Comparison of ENCODE assay signal across 8 mouse cellular contexts in genomic region chr5:118513629-118514526, GRCm38 (mm10). TPM values are rescaled to one million over a fixed set of nuclear protein-coding genes. Genes with fewer than 3 reads are reported as not detected.
A peak's percentile ranks its signal among the peaks of the same experiment; 100 is the strongest.
DNase-seq lines count a peak whose midpoint lies in the region; ATAC-seq and TF ChIP-seq lines count a peak whose summit lies in the region.

No protein-coding gene starts in this region.

- H3K4me1 ChIP-seq in hindbrain, embryonic 14.5 days (replicated peaks; ENCODE audit: control insufficient read depth, insufficient read depth, low read length), result peaks cover 30% of the 10 kb centered on the region
- H3K4me1 ChIP-seq in lung, postnatal 0 days (ENCODE audit: insufficient read depth, low read depth, low read length), result peaks cover 11% of the 10 kb centered on the region

- no peak; the same call in none of the 2 replicates for TF ChIP-seq EP300 in lung, postnatal 0 days (IDR thresholded peaks at IDR 0.05)

- H3K9ac ChIP-seq in hindbrain, embryonic 14.5 days, result peak overlapping the region; percentile 33; the same call in 1 of the 2 replicates
- H3K9ac ChIP-seq in lung, postnatal 0 days (replicated peaks; ENCODE audit: low read depth), result peak overlapping the region; percentile 16; the same call in 1 of the 2 replicates

- 5% methylated on average over 43 of the region's 43 CpGs for WGBS in hindbrain, embryonic 14.5 days
- WGBS in lung, postnatal 0 days, result 3% methylated on average over 43 of the region's 43 CpGs

- peak; percentile 57 for DNase-seq in ZHBTc4 (ENCODE audit: low read depth, low spot score)
- peak; percentile 36 to 50 for DNase-seq in cerebellum, postnatal 25 days
- peak; percentile 92 for DNase-seq in gastrocnemius, adult 18-20 months (ENCODE audit: low spot score)
- DNase-seq in hindbrain, embryonic 14.5 days (ENCODE audit: low spot score), result peak; percentile 45
- DNase-seq in layer of hippocampus, postnatal 25 days (ENCODE audit: extremely low spot score in 1 of 2, low spot score in 1 of 2), result peak; percentile 24 to 32
- DNase-seq in lung, postnatal 0 days (ENCODE audit: low spot score), result peak; percentile 95
- peak; percentile 28 for DNase-seq in ovary, postnatal 14 days (ENCODE audit: low spot score)

- peak overlapping the region; percentile 58 for H3K4me2 ChIP-seq in hindbrain, embryonic 14.5 days (replicated peaks)
- H3K4me2 ChIP-seq in lung, postnatal 0 days (replicated peaks; ENCODE audit: low read depth, low read length), result peak overlapping the region; percentile 53

- TF ChIP-seq CTCF in lung, postnatal 0 days (IDR thresholded peaks at IDR 0.05), result no peak

- peaks cover 12% of the 10 kb centered on the region; the same call in 1 of the 2 replicates for H3K27me3 ChIP-seq in hindbrain, embryonic 14.5 days (ENCODE audit: control insufficient read depth, insufficient read depth, low read length)
- H3K27me3 ChIP-seq in lung, postnatal 0 days (replicated peaks; ENCODE audit: insufficient read depth, low read length), result no peaks in the 10 kb centered on the region

- H3K27ac ChIP-seq in hindbrain, embryonic 14.5 days, result no peak overlapping the region
- H3K27ac ChIP-seq in lung, postnatal 0 days (ENCODE audit: low read length), result peak overlapping the region; percentile 77

- H3K36me3 ChIP-seq in hindbrain, embryonic 14.5 days (replicated peaks; ENCODE audit: control insufficient read depth, insufficient read depth), result no peaks in the 10 kb centered on the region
- H3K36me3 ChIP-seq in lung, postnatal 0 days (ENCODE audit: insufficient read depth, low read length), result no peaks in the 10 kb centered on the region

- no peak for ATAC-seq in hindbrain, embryonic 14.5 days (ENCODE audit: low FRiP score)
- ATAC-seq in lung, postnatal 0 days, result peak; percentile 84
- ATAC-seq in erythroid progenitor cell, adult 5-6 weeks (replicated peaks; ENCODE audit: low FRiP score, poor library complexity, severe bottlenecking), result no peak

- H3K4me3 ChIP-seq in hindbrain, embryonic 14.5 days (replicated peaks; ENCODE audit: low read length), result peak overlapping the region; percentile 26
- peak overlapping the region; percentile 24 for H3K4me3 ChIP-seq in lung, postnatal 0 days (ENCODE audit: low read depth, low read length)

- no peaks in the 10 kb centered on the region for H3K9me3 ChIP-seq in hindbrain, embryonic 14.5 days (ENCODE audit: control insufficient read depth, low read length)
- no peaks in the 10 kb centered on the region for H3K9me3 ChIP-seq in lung, postnatal 0 days (ENCODE audit: low read length)

RNA-seq across cellular contexts. Expression of gene Med13l, which starts 46.6 kb away (rescaled TPM):
- 10 to 100 TPM; 25.1 to 25.6 TPM for total RNA-seq in gastrocnemius, adult 18-20 months (2021)
- polyA plus RNA-seq in hindbrain, embryonic 14.5 days (2014; fragmentation: Nextera tagmentation; extraction: Ambion mirVana), result 16.3 and 18.0 TPM in 2 replicates
- total RNA-seq in layer of hippocampus, postnatal 25 days (2021), result 100 to 1,000 TPM in 1 of 2 experiments, 10 to 100 TPM in 1; 94.0 to 105 TPM
- 10.1 and 11.1 TPM in 2 replicates for polyA plus RNA-seq in lung, postnatal 0 days (2015; fragmentation: Nextera tagmentation; extraction: Ambion mirVana)
- total RNA-seq in erythroid progenitor cell, adult 5-6 weeks (2015; ENCODE audit: low replicate concordance), result 129 and 136 TPM in 2 replicates
- 166 and 173 TPM in 2 replicates for total RNA-seq in erythroid progenitor cell, adult 5-6 weeks (2017; ENCODE audit: low replicate concordance)

Comparison
In these comparisons a context has a peak if more than half of its experiments do, and no peak if none do; other contexts are left out.
1. DNase-seq: peak in every context shown above with its lines; median percentile 95 in lung, postnatal 0 days; 92 in gastrocnemius, adult 18-20 months; 57 in ZHBTc4; 45 in hindbrain, embryonic 14.5 days; 43 in cerebellum, postnatal 25 days; 28 in layer of hippocampus, postnatal 25 days; 28 in ovary, postnatal 14 days.